Mouse (Mus musculus) gastrocnemius, postnatal 36 days (tissue): ENCODE measurements at regions not wholly inside any gene's neighbourhood (a gene's known extent, or its start where the extent isn't known, plus 50 kb on each side); places are given as distances from the start of the nearest gene placed in this dataset.

Source experiments
- DNase-seq, 2 experiments: peaks; one replicate each; pipeline ENCODE4 v3.0.0; 2022
- intact Hi-C: fragments of 180-260 bp; cut with DNase I; formaldehyde crosslinking; loops from one replicate; pipeline ENCODE4 v1.15.1; 2025

DNA sequence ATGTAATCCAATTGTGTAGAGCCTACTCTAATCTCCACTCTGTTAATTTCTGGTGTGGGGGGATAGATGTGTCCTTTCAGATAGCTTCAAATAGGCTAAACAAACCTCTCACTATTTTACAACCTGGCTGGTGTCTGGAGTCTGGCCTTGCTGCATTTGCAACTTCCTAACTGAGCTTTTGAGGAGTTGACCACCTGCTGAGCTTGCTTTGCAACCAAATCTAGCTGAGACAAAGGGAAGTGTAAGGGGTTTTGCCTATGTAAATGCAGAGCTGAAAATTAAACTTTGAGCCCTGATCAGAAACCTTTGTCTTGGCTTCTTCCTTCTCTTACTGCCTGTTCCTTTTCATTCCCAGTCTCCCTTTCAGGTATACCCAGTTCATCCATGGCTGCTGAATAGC, 404.3 kb downstream of the Cetn3 start:
- intact Hi-C loops, result no loop called here
- DNase-seq, result no peak

DNA sequence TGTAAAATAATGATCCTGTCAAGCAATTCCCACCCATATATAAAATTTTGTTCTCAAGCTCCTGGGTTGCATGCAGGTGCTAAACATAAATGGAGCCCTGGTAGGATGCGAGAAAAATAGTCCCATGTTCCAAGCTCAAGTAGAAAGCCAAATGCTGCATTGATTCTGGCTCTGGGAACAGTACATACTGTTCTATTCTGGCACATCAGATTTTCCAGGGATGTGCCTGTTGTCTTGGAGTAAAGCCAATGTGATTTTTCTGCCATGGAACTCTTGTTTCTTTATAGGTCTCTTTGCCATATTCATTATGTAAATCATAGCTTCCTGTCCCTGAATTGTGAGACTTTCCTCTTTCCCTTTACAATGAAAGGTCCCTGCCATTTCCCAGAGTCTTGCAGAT, 417.9 kb downstream of the Cetn3 start:
- intact Hi-C loops, result no loop called here
- no peak for DNase-seq

DNA sequence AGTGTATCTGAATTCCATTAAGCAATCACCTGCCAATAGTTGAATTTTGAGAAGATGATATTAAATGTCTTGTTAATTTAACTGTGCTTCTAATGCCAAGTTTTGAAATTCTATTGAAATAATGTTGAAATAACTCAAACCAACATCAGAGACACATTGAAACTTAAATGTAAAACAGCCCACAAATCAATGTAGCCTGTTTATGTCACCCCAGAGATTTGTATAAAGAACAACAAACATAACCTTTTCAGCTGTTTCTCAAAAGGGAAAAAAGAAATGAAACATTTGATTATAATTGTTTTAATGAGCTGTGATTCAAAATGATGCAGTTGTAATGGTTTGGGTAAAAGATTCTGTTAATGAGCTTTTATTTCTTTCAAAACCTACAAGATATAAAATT, 442.6 kb downstream of the Cetn3 start:
- no peak for DNase-seq
- intact Hi-C loops, result no loop called here

DNA sequence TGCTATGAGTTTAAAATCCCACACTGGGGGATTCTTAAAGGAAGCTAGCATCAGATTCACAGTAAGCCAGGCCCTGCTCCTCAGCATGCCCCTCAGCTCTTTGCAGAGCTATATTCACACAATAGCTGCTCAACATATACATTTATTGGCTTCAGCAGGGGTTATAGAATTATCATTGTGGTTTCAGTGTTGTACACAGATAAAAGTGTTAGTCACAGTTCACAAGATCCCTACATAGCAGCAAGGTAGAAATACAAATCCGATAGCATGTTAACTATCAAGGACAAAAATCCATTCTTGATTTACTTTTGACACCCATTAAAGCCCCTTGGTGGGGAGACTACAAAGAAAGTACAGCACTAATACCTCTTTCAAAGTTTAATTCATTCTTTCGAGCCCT, 451.0 kb downstream of the Cetn3 start:
- intact Hi-C loops, result no loop called here
- DNase-seq, result no peak

DNA sequence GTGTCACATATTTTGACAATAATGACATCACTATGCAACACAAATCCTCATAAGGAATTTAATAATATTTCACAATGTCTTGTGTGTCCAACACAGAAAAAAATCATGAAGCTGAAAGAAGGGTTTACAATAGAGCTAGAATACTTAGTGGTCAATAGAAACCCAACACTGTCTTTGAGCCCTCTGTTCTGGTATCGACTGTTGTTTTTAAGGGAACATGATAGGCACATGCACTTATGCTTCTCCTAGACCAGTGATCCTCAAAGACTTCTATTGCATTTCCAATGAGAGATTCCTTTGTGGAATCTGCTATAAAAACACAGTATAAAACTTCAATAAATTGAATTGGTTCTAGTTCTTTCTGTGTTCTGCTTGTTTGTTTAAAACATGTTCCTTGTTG, 463.4 kb downstream of the Cetn3 start:
- no peak for DNase-seq

DNA sequence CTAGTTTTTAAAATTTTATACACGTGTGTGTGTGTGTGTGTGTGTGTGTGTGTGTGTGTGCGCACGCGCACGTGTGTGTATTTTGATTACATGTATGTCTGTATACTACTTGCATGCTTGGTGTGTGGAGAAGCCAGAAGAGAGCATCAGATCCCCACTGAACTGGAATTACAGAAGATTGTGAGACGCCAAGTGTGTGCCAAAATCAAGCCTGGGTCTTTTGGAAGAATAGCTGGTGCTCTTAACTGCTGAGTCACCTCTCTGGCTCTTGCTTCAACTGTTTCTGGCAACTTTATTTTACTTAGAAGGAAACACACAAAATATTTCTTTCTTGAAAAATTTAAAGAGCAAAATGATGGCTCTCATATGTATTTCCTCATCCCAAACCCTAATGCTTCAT, 467.5 kb downstream of the Cetn3 start:
- DNase-seq, result peak in 1 of 2 experiments; percentile 8
- intact Hi-C loops, result no loop called here

More for the DNA sequence above, 463.4 kb downstream of the Cetn3 start:
- intact Hi-C loops, result no loop called here

DNA sequence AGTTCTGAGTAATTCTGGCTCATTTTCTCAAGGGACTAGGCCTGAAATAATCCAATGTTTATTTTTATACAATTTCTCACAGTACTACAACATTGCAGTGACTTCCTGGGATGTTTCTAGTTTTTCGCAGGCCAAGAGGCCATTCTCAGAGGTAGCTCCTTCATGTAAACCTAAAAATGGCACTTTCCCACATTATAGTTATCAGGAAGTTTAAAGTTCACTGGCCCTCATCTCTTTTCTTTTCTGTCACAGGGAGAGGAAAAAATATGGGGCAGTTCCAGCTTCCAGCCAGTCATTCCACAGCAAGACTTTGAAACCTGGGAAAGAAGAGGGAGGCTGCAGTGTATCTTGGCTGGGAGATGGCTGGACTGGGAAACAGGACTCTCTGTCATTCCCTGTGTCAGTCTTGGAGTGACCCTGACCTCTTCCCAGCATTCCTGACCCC, 475.6 kb downstream of the Cetn3 start:
- intact Hi-C loops, result no loop called here
- DNase-seq, result no peak

DNA sequence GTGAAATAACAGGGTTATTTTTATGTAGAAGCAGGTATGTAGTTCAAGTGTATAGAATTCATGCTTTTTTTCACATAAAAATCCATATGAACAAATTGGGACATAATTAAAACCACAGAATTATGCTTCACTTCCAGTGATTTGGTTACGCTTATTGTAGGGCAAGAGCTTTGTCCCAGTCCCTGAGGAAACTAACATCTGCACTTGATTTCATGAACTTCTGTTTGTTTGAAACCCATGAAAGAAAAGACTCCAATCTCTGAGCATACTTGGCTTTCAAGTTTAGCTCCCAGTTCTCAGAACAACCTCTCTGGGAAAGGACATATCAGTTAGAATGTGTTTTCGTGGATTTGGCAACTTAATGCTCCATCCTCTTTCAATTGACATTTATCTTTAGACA, 481.4 kb downstream of the Cetn3 start:
- intact Hi-C loops, result no loop called here
- no peak for DNase-seq

DNA sequence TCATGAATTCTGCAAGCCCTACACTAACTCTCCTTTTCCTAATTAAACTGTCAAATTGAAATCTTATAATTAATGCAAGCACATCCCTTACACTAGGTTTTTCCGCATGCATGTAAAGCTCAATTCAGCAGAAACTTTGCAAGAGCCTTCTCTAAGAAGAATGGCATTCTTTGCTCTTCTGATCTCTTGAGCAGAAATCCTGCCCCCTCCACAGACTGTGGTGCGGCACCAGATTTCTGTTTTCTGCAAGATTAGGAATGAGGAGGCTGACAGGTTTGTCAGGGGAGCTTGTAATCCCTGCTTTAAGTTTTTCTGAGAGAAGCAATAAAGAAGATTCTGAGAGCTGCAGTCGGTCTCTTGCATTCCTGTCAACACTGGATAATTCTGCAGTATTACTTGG, 482.3 kb downstream of the Cetn3 start:
- DNase-seq, result no peak
- intact Hi-C loops, result no loop called here

DNA sequence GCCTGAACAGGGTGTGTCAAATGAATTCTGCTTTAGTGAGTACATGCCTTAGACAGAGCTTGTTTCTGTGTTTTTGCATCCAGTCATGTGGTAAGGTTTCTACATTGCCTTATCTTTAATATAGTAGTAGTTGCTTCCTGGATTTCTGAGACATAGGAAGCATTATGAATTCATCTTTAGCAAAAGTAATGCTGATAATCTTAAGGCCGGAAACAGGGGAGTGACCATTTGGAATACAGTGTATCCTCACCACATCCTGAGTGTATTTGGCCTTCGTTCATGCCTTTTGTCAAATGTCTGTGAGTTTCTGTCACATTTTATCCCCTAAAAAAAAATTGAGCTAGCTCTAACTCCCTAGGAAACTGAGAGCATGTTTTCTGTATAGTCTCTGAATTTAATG, 482.9 kb downstream of the Cetn3 start:
- intact Hi-C loops, result no loop called here
- DNase-seq, result no peak

DNA sequence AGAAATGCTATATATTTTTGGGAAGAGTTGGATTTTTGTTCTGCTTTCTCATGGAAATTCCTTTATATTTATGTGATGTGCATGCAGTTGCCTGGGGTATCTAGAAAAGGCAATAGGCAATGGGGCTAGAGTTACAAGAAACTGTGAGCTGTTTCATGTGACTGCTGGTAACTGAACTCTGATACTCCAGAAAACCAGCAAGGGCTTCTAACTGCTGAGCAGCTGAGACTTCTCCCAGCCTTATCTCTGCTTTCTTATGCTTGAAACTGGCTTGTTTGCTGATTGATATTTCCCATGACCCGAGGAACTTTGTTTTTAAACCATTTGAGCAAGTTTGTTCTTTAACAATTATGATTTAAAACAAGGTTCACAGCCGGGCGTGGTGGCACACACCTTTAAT, 491.9 kb downstream of the Cetn3 start:
- intact Hi-C loops, result no loop called here
- DNase-seq, result no peak

DNA sequence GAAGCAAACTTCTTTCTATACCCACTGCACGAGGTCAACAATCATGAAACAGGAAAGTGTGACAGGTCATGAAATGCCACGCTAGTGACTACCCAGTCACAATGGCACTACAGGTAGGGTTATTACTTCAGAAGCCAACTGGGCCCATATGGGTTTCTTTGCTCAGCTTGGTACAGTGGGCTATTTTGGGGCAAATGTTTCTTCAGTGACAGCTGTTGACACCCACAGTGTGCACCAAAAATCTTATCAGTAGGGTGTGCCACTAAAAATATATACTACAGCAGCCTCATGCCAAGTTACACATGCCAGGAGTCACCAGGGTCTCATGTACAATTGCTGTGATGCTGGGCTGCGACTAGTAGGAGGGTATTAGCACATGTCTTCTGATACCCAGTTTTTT, 493.1 kb downstream of the Cetn3 start:
- DNase-seq, result no peak
- intact Hi-C loops, result no loop called here

DNA sequence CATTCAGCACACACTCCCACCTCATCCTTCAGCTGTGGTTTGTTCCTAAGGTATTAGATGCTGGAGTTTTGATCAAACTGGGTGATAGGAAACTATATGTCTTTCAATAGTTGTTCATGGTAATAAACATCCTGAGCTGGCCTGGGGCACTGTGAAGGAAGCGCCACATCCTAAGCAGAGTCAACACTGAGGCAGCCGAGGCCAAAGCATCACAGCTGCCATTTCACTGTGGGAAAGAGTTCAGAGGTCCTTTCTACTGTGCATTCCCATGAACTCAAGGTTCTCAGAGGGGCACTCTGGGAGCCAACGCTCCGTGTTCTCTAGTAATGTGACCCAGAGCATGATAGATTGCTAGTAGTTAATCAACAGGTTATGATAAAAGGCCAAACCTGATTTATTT, 497.9 kb downstream of the Cetn3 start:
- intact Hi-C loops, result no loop called here
- DNase-seq, result no peak

DNA sequence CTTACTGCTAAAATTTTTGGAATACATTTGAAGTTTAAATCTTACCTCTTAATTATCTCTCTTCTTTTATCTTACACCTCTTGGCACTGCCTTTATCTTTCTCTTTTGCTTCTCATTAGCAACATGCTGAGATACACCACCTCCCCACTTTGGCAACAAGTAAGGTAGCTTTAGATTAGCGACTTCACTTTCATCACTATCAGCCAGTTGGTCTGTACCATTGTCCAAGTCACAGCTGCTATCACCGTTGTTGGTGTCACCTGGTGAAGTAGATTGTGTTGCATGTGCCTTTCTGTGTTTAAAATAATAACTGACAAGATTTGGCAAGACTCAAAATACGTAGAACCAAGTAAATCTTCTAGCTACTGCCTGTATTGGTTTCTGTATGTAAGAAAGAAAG, 513.0 kb downstream of the Cetn3 start:
- DNase-seq, result no peak
- intact Hi-C loops, result no loop called here

DNA sequence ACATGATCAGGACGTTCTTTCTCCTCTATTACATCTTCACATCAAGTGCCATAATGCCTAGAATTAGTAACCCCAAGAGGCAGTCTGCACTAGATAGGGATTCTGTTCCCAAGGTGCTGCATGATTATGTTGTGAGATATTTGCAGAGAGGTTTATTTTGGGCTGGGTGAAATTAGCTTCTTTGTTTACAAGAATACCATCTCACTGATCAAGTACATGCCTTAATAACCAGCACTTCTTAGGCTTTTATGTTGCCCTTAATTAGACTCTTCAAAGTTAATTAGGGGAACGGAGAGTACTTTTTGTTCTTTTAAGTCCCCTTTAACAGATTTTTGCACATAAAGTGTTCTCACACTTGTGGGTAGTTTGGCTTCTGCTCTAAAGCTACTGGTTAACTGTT, 521.4 kb downstream of the Cetn3 start:
- no peak for DNase-seq
- intact Hi-C loops, result no loop called here

DNA sequence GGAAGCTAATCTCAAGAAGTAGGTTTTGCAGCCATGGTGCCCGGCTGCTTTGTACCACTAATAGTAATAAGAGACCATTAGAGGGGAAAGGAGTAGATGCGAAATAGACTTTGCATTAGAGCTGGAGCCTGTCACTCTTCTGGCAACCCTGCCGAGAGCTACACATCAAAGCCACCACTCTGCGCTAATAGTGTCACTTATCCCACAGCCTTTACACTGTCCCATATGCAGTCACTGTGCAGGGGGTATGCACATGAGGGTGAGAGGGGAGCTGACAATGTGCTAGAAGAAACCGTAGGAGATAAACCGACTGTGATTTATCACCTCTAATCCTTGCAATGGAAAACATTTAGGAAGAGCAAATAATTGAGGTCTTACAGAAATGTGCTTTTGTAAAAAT, 522.2 kb downstream of the Cetn3 start:
- intact Hi-C loops, result no loop called here
- DNase-seq, result no peak

DNA sequence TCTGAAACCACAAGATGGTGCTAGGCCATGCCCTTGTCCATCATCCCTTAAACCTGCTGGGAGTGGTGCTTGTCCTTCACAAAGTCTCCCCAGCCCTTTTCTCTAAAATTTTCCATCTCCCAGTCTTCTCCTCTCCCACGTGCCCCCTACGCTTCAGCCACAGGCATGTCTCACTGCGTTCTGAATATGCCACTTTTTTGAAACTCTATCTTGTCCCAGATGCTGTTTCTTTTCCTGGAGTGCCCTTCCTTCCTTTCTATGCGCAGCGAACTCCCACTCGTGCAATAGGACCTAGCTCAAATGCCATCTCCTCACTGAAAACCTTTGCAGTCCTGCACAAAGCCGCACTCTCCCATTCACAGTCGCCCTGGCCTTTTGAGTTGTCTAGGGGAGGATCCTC, 525.5 kb downstream of the Cetn3 start:
- intact Hi-C loops, result no loop called here
- no peak for DNase-seq

DNA sequence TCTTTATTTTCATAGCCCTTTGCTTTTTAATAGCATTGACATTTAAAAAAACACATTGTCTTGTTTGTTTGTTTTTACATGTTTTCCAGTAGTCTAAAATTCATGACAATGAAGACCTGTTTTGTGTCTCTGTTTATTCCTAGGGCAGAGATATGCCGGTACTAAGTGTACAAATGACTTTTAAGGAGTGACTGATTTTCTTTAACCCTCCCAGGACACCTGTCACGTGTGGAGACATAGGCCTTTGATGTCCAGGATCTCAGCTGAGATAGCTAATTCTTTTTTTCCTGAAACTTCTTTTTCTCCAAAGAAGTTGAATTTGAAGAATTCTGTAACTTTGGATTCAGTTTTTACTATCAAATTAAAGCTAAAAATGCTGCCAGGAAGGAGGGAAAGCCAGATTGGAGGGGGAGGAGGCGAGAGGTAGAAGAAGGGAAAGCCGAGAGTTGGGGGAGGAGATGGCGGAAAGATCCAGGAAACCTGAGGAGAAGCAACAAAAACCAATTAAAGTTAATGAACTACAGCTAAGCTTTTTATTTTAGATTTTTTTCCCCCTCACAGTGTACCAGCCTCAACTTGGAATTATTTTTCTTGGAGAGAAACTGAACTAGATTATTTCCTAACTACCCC, 533.8 kb downstream of the Cetn3 start:
- no peak for DNase-seq
- intact Hi-C loops, result no loop called here

DNA sequence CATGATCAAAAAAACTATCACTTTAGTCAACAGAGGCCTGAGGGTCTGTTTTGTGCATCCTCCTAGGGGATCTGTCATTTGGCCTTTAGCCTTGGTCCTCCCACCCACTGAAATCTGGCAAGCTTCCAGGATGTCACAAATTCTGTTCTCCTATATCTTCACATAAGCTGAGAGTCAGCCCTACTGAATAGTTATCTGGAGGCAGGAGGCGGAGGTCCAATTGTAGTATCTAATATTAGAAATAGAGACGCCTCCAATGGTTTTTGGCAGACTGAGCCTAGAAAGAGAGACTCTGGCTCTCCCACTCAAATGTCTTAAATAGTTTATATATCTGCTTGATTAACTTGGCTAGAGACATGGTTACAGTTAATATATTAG, 534.3 kb downstream of the Cetn3 start:
- DNase-seq, result no peak

DNA sequence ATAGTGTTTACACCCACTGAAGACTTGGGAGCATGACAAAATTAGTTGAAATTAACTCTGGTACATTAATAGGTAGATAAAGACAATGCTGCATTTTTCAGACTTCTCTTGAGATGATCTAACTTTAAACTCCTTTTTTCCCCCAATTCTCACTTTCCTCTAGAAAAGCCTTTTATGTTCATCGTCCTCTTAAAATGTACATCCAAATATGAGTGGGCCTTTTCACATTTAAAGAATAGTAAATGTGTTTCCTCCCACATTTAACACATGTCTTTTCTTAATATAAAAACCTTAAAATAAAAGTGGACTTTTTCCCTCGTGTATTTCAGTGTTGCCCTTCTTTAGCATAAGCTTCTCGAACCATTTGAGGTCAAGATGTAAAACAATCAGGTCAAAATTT, 535.5 kb downstream of the Cetn3 start:
- no peak for DNase-seq
- intact Hi-C loops, result no loop called here

More for the DNA sequence above, 534.3 kb downstream of the Cetn3 start:
- intact Hi-C loops, result no loop called here

DNA sequence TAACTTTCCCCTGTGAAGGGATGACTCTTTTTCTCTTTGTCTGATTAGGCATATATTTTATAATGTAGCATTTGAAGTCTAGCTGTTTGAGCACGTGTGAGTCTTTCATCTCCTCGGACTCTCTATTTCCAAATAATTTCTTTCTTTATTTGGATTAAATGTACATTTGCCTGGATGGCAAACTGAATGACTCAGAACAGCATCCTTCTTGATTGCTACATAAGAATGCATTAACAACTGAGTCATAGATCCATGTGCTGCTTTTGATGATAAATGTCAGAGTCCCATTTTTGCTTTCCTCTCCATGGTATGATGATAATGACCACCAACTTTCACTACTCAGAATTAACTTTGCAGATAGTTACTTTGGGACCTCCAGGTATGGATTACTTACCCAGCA, 571.5 kb downstream of the Cetn3 start:
- DNase-seq, result no peak
- intact Hi-C loops, result no loop called here

DNA sequence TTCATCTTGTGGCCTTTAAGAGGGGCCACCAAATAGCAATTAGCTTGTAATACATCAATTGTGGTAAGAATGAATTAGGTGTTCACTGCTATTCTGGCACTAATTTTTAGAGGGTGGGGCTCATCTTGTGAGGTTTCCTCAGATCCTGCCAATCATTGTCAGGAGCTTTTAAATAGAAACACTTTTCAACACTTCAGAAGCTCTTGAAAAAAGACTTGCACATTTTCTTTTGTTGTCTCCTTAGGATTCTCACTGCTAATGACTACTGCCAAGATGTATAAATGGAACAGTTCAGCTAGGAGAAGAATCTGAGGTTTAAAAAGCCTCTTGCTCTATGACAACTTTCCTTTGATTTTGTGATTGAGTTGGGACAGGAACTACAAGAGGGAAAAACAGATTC, 572.4 kb downstream of the Cetn3 start:
- intact Hi-C loops, result no loop called here

DNA sequence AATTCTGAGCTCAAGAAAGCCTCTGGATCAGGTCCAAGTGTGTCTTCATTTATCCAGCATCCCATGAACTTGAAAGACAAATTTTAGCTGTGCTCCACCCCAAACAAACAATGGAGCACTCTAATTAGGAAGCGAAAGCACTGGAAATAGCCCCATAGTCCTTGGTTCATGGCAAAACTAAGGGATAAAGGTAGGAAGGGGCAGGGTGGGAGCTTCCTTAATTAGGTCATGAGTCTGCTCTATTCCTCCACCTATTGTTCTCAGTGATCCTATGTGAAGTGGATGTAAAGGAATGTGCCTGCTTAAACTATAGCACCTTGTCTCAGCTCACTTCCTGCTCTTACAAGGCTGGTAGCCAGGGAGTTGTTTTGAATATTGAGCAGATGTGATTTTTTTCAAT, 576.6 kb downstream of the Cetn3 start:
- no peak for DNase-seq
- intact Hi-C loops, result no loop called here

More for the DNA sequence above, 572.4 kb downstream of the Cetn3 start:
- no peak for DNase-seq
